Mouse (Mus musculus): ENCODE measurements at regions not wholly inside any gene's neighbourhood (a gene's known extent, or its start where the extent isn't known, plus 50 kb on each side); places are given as distances from the start of the nearest gene placed in this dataset.

- TF ChIP-seq POLR2A (IDR thresholded peaks at IDR 0.05; ENCODE audit: borderline replicate concordance, extremely low read depth, insufficient read depth, insufficient read length, poor library complexity, severe bottlenecking), result no peak
- peak; percentile 14; the same call in 1 of the 2 replicates for TF ChIP-seq CTCF (IDR thresholded peaks at IDR 0.05; ENCODE audit: borderline replicate concordance, extremely low read depth, insufficient read depth, insufficient read length)
- peak; percentile 77 for DNase-seq (ENCODE audit: low read depth)
Observed at GRCm38 (mm10) chr14:78225677-78226076, 82.2 kb downstream of the Tnfsf11 start.

- peak; percentile 79 for DNase-seq (ENCODE audit: low read depth)
- no peak for TF ChIP-seq POLR2A (IDR thresholded peaks at IDR 0.05; ENCODE audit: borderline replicate concordance, extremely low read depth, insufficient read depth, insufficient read length, poor library complexity, severe bottlenecking)
- no peak for TF ChIP-seq CTCF (IDR thresholded peaks at IDR 0.05; ENCODE audit: borderline replicate concordance, extremely low read depth, insufficient read depth, insufficient read length)
Observed at GRCm38 (mm10) chr14:78216229-78216963, 91.4 kb downstream of the Tnfsf11 start.

GRCm38 (mm10) chr14:78215491-78215890 lies 92.4 kb downstream of the Tnfsf11 start:
- DNase-seq (ENCODE audit: low read depth), result peak; percentile 27
- TF ChIP-seq CTCF (IDR thresholded peaks at IDR 0.05; ENCODE audit: borderline replicate concordance, extremely low read depth, insufficient read depth, insufficient read length), result no peak
- no peak for TF ChIP-seq POLR2A (IDR thresholded peaks at IDR 0.05; ENCODE audit: borderline replicate concordance, extremely low read depth, insufficient read depth, insufficient read length, poor library complexity, severe bottlenecking)

- no peak for TF ChIP-seq POLR2A (IDR thresholded peaks at IDR 0.05; ENCODE audit: borderline replicate concordance, extremely low read depth, insufficient read depth, insufficient read length, poor library complexity, severe bottlenecking)
- TF ChIP-seq CTCF (IDR thresholded peaks at IDR 0.05; ENCODE audit: borderline replicate concordance, extremely low read depth, insufficient read depth, insufficient read length), result no peak
- DNase-seq (ENCODE audit: low read depth), result peak; percentile 52
Observed at GRCm38 (mm10) chr14:78204566-78204863, 103.3 kb downstream of the Tnfsf11 start.

- TF ChIP-seq CTCF (IDR thresholded peaks at IDR 0.05; ENCODE audit: borderline replicate concordance, extremely low read depth, insufficient read depth, insufficient read length), result no peak
- TF ChIP-seq POLR2A (IDR thresholded peaks at IDR 0.05; ENCODE audit: borderline replicate concordance, extremely low read depth, insufficient read depth, insufficient read length, poor library complexity, severe bottlenecking), result no peak
- peak; percentile 89 for DNase-seq (ENCODE audit: low read depth)
Observed at GRCm38 (mm10) chr14:78203726-78204565, 103.9 kb downstream of the Tnfsf11 start.

GRCm38 (mm10) chr14:78202781-78203180 lies 105.1 kb downstream of the Tnfsf11 start:
- TF ChIP-seq CTCF (IDR thresholded peaks at IDR 0.05; ENCODE audit: borderline replicate concordance, extremely low read depth, insufficient read depth, insufficient read length) (no peak), POLR2A (IDR thresholded peaks at IDR 0.05; ENCODE audit: borderline replicate concordance, extremely low read depth, insufficient read depth, insufficient read length, poor library complexity, severe bottlenecking) (no peak)
- peak; percentile 31 for DNase-seq (ENCODE audit: low read depth)

GRCm38 (mm10) chr14:78197483-78197882 lies 108.7 kb upstream of the Fam216b start:
- no peak for TF ChIP-seq CTCF (IDR thresholded peaks at IDR 0.05; ENCODE audit: borderline replicate concordance, extremely low read depth, insufficient read depth, insufficient read length)
- TF ChIP-seq POLR2A (IDR thresholded peaks at IDR 0.05; ENCODE audit: borderline replicate concordance, extremely low read depth, insufficient read depth, insufficient read length, poor library complexity, severe bottlenecking), result no peak
- DNase-seq (ENCODE audit: low read depth), result peak; percentile 79

- peak; percentile 46 for DNase-seq (ENCODE audit: low read depth)
- TF ChIP-seq POLR2A (IDR thresholded peaks at IDR 0.05; ENCODE audit: borderline replicate concordance, extremely low read depth, insufficient read depth, insufficient read length, poor library complexity, severe bottlenecking) (no peak), CTCF (IDR thresholded peaks at IDR 0.05; ENCODE audit: borderline replicate concordance, extremely low read depth, insufficient read depth, insufficient read length) (no peak)
Observed at GRCm38 (mm10) chr14:78179576-78179975, 90.8 kb upstream of the Fam216b start.

- TF ChIP-seq CTCF (IDR thresholded peaks at IDR 0.05; ENCODE audit: borderline replicate concordance, extremely low read depth, insufficient read depth, insufficient read length) (no peak), POLR2A (IDR thresholded peaks at IDR 0.05; ENCODE audit: borderline replicate concordance, extremely low read depth, insufficient read depth, insufficient read length, poor library complexity, severe bottlenecking) (no peak)
Observed at GRCm38 (mm10) chr14:78173451-78173850, 84.6 kb upstream of the Fam216b start.

GRCm38 (mm10) chr14:78172956-78173355 lies 84.1 kb upstream of the Fam216b start:
- no peak for DNase-seq (ENCODE audit: low read depth)
- TF ChIP-seq POLR2A (IDR thresholded peaks at IDR 0.05; ENCODE audit: borderline replicate concordance, extremely low read depth, insufficient read depth, insufficient read length, poor library complexity, severe bottlenecking) (no peak), CTCF (IDR thresholded peaks at IDR 0.05; ENCODE audit: borderline replicate concordance, extremely low read depth, insufficient read depth, insufficient read length) (no peak)

More at GRCm38 (mm10) chr14:78173451-78173850, 84.6 kb upstream of the Fam216b start:
- DNase-seq (ENCODE audit: low read depth), result no peak

GRCm38 (mm10) chr14:78160819-78161218 lies 72.0 kb upstream of the Fam216b start:
- TF ChIP-seq CTCF (IDR thresholded peaks at IDR 0.05; ENCODE audit: borderline replicate concordance, extremely low read depth, insufficient read depth, insufficient read length) (no peak), POLR2A (IDR thresholded peaks at IDR 0.05; ENCODE audit: borderline replicate concordance, extremely low read depth, insufficient read depth, insufficient read length, poor library complexity, severe bottlenecking) (no peak)
- DNase-seq (ENCODE audit: low read depth), result no peak
